Comparison of ENCODE assay signal across 12 mouse cellular contexts in genomic region chr10:84413310-84413709, GRCm38 (mm10). TPM values are rescaled to one million over a fixed set of nuclear protein-coding genes. Genes with fewer than 3 reads are reported as not detected.
DNase-seq lines count a peak whose midpoint lies in the region; ATAC-seq lines count a peak whose summit lies in the region.
"Had no signal": no experiment of that assay in that cellular context is flagged by ENCODE, and none has a peak within 500 bp of the region (broad histone marks: within the 10 kb centered on the region; RNA-seq: fewer than 3 reads in every experiment).

No protein-coding gene starts in this region.

- 64% methylated on average over 6 of the region's 6 CpGs for WGBS in hindbrain, embryonic 15.5 days
- 85% methylated on average over 6 of the region's 6 CpGs for WGBS in hindbrain, embryonic 11.5 days
- WGBS in midbrain, embryonic 14.5 days = 66% methylated on average over 6 of the region's 6 CpGs
- 89% methylated on average over 6 of the region's 6 CpGs for WGBS in midbrain, embryonic 10.5 days
- 72% methylated on average over 6 of the region's 6 CpGs for WGBS in neural tube, embryonic 15.5 days

- ATAC-seq in hindbrain, embryonic 15.5 days (ENCODE audit: low FRiP score, low read depth) = 0 out of 2 replicates have a peak, but pooled peaks have one; percentile 11
- no peak for ATAC-seq in hindbrain, embryonic 11.5 days (ENCODE audit: low FRiP score)
- no peak for ATAC-seq in midbrain, embryonic 14.5 days (ENCODE audit: low FRiP score, low TSS enrichment)
- ATAC-seq in neural tube, embryonic 15.5 days (ENCODE audit: low FRiP score) = no peak

- H3K4me2 ChIP-seq in hindbrain, embryonic 15.5 days = no peak overlapping the region
- H3K4me2 ChIP-seq in hindbrain, embryonic 11.5 days (replicated peaks; ENCODE audit: low read depth, low read length) = no peak overlapping the region
- H3K4me2 ChIP-seq in midbrain, embryonic 14.5 days (ENCODE audit: low read length) = no peak overlapping the region
- no peak overlapping the region for H3K4me2 ChIP-seq in neural tube, embryonic 15.5 days
- H3K4me2 ChIP-seq: liver, embryonic 13.5 days; midbrain, embryonic 12.5 days had no signal

- no peak for DNase-seq in hindbrain, embryonic 11.5 days (ENCODE audit: low spot score)
- DNase-seq in midbrain, embryonic 14.5 days = peak; percentile 65
- DNase-seq in midbrain, embryonic 10.5 days (ENCODE audit: low spot score) = no peak
- peak; percentile 81 to 83 for DNase-seq in cerebellum, postnatal 25 days
- DNase-seq in spleen, postnatal 14 days (ENCODE audit: low spot score in 2 of 2) = no peak
- DNase-seq in kidney, postnatal 4 days = no peak
- DNase-seq: B cell, adult 2 months; gastrocnemius, postnatal 14 days; liver, embryonic 13.5 days had no signal

- H3K36me3 ChIP-seq in hindbrain, embryonic 15.5 days = no peaks in the 10 kb centered on the region
- H3K36me3 ChIP-seq in hindbrain, embryonic 11.5 days (ENCODE audit: control insufficient read depth, insufficient read depth, low read length) = no peaks in the 10 kb centered on the region
- H3K36me3 ChIP-seq in midbrain, embryonic 14.5 days (ENCODE audit: control insufficient read depth, insufficient read depth, low read length) = 0 out of 2 replicates have a peak, but pooled peaks cover 2% of the 10 kb centered on the region
- H3K36me3 ChIP-seq in midbrain, embryonic 10.5 days = peaks cover 62% of the 10 kb centered on the region
- H3K36me3 ChIP-seq in neural tube, embryonic 15.5 days = no peaks in the 10 kb centered on the region
- H3K36me3 ChIP-seq: liver, embryonic 13.5 days; midbrain, embryonic 12.5 days had no signal

- H3K27ac ChIP-seq in hindbrain, embryonic 15.5 days (replicated peaks) = no peak overlapping the region; the same call in 1 of the 2 replicates
- no peak overlapping the region for H3K27ac ChIP-seq in hindbrain, embryonic 11.5 days (ENCODE audit: low read depth, low read length)
- 0 out of 2 replicates have a peak overlapping the region, but pooled peaks have one; percentile 37 for H3K27ac ChIP-seq in midbrain, embryonic 14.5 days (replicated peaks; ENCODE audit: low read depth, low read length)
- H3K27ac ChIP-seq in midbrain, embryonic 10.5 days (replicated peaks) = no peak overlapping the region
- H3K27ac ChIP-seq in neural tube, embryonic 15.5 days (replicated peaks) = peak overlapping the region; percentile 13; the same call in 1 of the 2 replicates
- H3K27ac ChIP-seq: liver, embryonic 13.5 days; midbrain, embryonic 12.5 days had no signal

- H3K9me3 ChIP-seq in hindbrain, embryonic 15.5 days = no peaks in the 10 kb centered on the region
- H3K9me3 ChIP-seq in hindbrain, embryonic 11.5 days (ENCODE audit: control insufficient read depth, low read length) = no peaks in the 10 kb centered on the region
- no peaks in the 10 kb centered on the region for H3K9me3 ChIP-seq in midbrain, embryonic 14.5 days (ENCODE audit: control insufficient read depth, low read length)
- H3K9me3 ChIP-seq in midbrain, embryonic 10.5 days (replicated peaks) = no peaks in the 10 kb centered on the region
- H3K9me3 ChIP-seq in neural tube, embryonic 15.5 days (replicated peaks) = no peaks in the 10 kb centered on the region
- H3K9me3 ChIP-seq: liver, embryonic 13.5 days; midbrain, embryonic 12.5 days had no signal

- H3K4me3 ChIP-seq in hindbrain, embryonic 15.5 days = no peak overlapping the region
- no peak overlapping the region for H3K4me3 ChIP-seq in hindbrain, embryonic 11.5 days (ENCODE audit: low read depth, low read length)
- no peak overlapping the region for H3K4me3 ChIP-seq in midbrain, embryonic 14.5 days (replicated peaks; ENCODE audit: low read depth, low read length)
- no peak overlapping the region for H3K4me3 ChIP-seq in midbrain, embryonic 10.5 days
- no peak overlapping the region for H3K4me3 ChIP-seq in neural tube, embryonic 15.5 days (replicated peaks)
- H3K4me3 ChIP-seq: liver, embryonic 13.5 days; midbrain, embryonic 12.5 days had no signal

- peaks cover 55% of the 10 kb centered on the region for H3K4me1 ChIP-seq in hindbrain, embryonic 15.5 days (replicated peaks)
- H3K4me1 ChIP-seq in hindbrain, embryonic 11.5 days (replicated peaks; ENCODE audit: control insufficient read depth, insufficient read depth, low read length) = no peaks in the 10 kb centered on the region
- H3K4me1 ChIP-seq in midbrain, embryonic 14.5 days (ENCODE audit: control insufficient read depth, insufficient read depth, low read length) = peaks cover 21% of the 10 kb centered on the region
- peaks cover 36% of the 10 kb centered on the region for H3K4me1 ChIP-seq in midbrain, embryonic 10.5 days
- peaks cover 43% of the 10 kb centered on the region for H3K4me1 ChIP-seq in neural tube, embryonic 15.5 days
- H3K4me1 ChIP-seq: liver, embryonic 13.5 days had no signal

- no peaks in the 10 kb centered on the region for H3K27me3 ChIP-seq in hindbrain, embryonic 15.5 days
- no peaks in the 10 kb centered on the region for H3K27me3 ChIP-seq in hindbrain, embryonic 11.5 days (ENCODE audit: control insufficient read depth, insufficient read depth, low read length)
- no peaks in the 10 kb centered on the region for H3K27me3 ChIP-seq in midbrain, embryonic 14.5 days (ENCODE audit: control insufficient read depth, insufficient read depth, low read length)
- H3K27me3 ChIP-seq in midbrain, embryonic 10.5 days (ENCODE audit: low read depth, poor library complexity, severe bottlenecking) = no peaks in the 10 kb centered on the region
- no peaks in the 10 kb centered on the region for H3K27me3 ChIP-seq in neural tube, embryonic 15.5 days (replicated peaks)
- H3K27me3 ChIP-seq: liver, embryonic 13.5 days; midbrain, embryonic 12.5 days had no signal

- H3K9ac ChIP-seq in hindbrain, embryonic 15.5 days = no peak overlapping the region
- H3K9ac ChIP-seq in hindbrain, embryonic 11.5 days (ENCODE audit: low read depth, low read length) = no peak overlapping the region
- H3K9ac ChIP-seq in midbrain, embryonic 14.5 days (replicated peaks; ENCODE audit: low read length) = no peak overlapping the region
- H3K9ac ChIP-seq in neural tube, embryonic 15.5 days (replicated peaks) = no peak overlapping the region
- H3K9ac ChIP-seq: liver, embryonic 13.5 days; midbrain, embryonic 12.5 days had no signal

RNA-seq across cellular contexts. Expression of gene Nuak1, which starts 27.1 kb away (rescaled TPM):
- 4.5 and 5.2 TPM in 2 replicates for polyA plus RNA-seq in hindbrain, embryonic 15.5 days (2015; fragmentation: Nextera tagmentation; extraction: Ambion mirVana)
- polyA plus RNA-seq in hindbrain, embryonic 11.5 days (2014; fragmentation: Nextera tagmentation; extraction: Ambion mirVana) = 5.1 and 5.7 TPM in 2 replicates
- 5.4 and 9.2 TPM in 2 replicates for polyA plus RNA-seq in midbrain, embryonic 14.5 days (2014; fragmentation: Nextera tagmentation; extraction: Ambion mirVana)
- 3.0 and 4.0 TPM in 2 replicates for polyA plus RNA-seq in midbrain, embryonic 10.5 days (2016; fragmentation: Nextera tagmentation; extraction: Ambion mirVana)
- 4.1 and 4.8 TPM in 2 replicates for polyA plus RNA-seq in neural tube, embryonic 15.5 days (2015; fragmentation: Nextera tagmentation; extraction: Ambion mirVana)

Comparison
In these comparisons a context has a peak if more than half of its experiments do, and no peak if none do; other contexts are left out.
1. H3K27ac ChIP-seq: peak in midbrain, embryonic 14.5 days (single experiment) and neural tube, embryonic 15.5 days (single experiment); none in hindbrain, embryonic 15.5 days (single experiment), hindbrain, embryonic 11.5 days (single experiment) and midbrain, embryonic 10.5 days (single experiment).
2. DNase-seq: peak in midbrain, embryonic 14.5 days (single experiment) and cerebellum, postnatal 25 days (2 of 2); none in hindbrain, embryonic 11.5 days (single experiment), midbrain, embryonic 10.5 days (single experiment), spleen, postnatal 14 days (0 of 2) and kidney, postnatal 4 days (0 of 2).